In the genomic region with DNA sequence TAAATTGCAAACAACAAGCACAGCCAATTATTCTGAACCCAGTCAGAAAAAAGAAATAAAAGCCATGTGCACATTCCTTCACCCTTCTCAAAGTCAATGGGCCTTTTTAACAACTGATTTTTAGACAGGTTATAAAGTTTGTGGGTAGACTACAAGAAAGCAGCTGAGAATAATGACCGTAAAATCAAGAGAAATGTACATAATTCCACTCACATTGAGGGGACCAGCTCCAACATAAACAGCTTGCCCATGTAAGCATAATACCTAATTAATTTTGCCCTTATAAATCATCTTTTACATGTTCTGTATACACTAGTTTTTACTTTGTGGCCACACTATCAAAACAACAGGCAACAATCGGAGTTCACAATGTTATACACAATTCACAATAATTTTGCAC, we compare ENCODE assay signal across 11 mouse cellular contexts. TPM values are rescaled to one million over a fixed set of nuclear protein-coding genes. Genes with fewer than 3 reads are reported as not detected.
DNase-seq lines count a peak whose midpoint lies in the region; ATAC-seq and TF ChIP-seq lines count a peak whose summit lies in the region.
"Had no signal": no experiment of that assay in that cellular context is flagged by ENCODE, and none has a peak within 500 bp of the region (broad histone marks: within the 10 kb centered on the region; RNA-seq: fewer than 3 reads in every experiment).

No protein-coding gene starts in this region.

- no peak for TF ChIP-seq POLR2A in kidney, adult 2 months (IDR thresholded peaks at IDR 0.05; ENCODE audit: low read depth, low read length)
- TF ChIP-seq POLR2A in cerebellum, adult 2 months (IDR thresholded peaks at IDR 0.05; ENCODE audit: borderline replicate concordance, insufficient read depth, low read length): no peak

- DNase-seq in kidney, postnatal 0 days (ENCODE audit: low spot score): peak; percentile 52
- DNase-seq in kidney, adult 2 months: no peak
- no peak for DNase-seq in embryonic facial prominence, embryonic 14.5 days (ENCODE audit: low spot score)
- no peak for DNase-seq in limb, embryonic 10.5 days (ENCODE audit: low spot score)
- DNase-seq in cerebellum, adult 2 months: no peak
- DNase-seq in kidney, postnatal 36 days: no peak
- DNase-seq in kidney, postnatal 4 days: no peak
- DNase-seq: lung, postnatal 10 days; right cerebral cortex, postnatal 25 days had no signal

- peak overlapping the region; percentile 100 for H3K4me3 ChIP-seq in kidney, postnatal 0 days (replicated peaks; ENCODE audit: low read depth, low read length)
- H3K4me3 ChIP-seq in kidney, adult 2 months (ENCODE audit: insufficient read depth, low read depth, low read length): no peak overlapping the region
- H3K4me3 ChIP-seq in embryonic facial prominence, embryonic 14.5 days (ENCODE audit: low read depth, low read length): peak overlapping the region; percentile 99
- peak overlapping the region; percentile 99 for H3K4me3 ChIP-seq in limb, embryonic 10.5 days
- H3K4me3 ChIP-seq in neural tube, embryonic 12.5 days: no peak overlapping the region
- H3K4me3 ChIP-seq in cerebellum, adult 2 months (replicated peaks; ENCODE audit: insufficient read depth, low read depth, low read length): no peak overlapping the region

- H3K9me3 ChIP-seq in kidney, postnatal 0 days (replicated peaks; ENCODE audit: low read length): no peaks in the 10 kb centered on the region
- H3K9me3 ChIP-seq in embryonic facial prominence, embryonic 14.5 days (ENCODE audit: control insufficient read depth, low read length): no peaks in the 10 kb centered on the region
- H3K9me3 ChIP-seq in limb, embryonic 10.5 days (replicated peaks): no peaks in the 10 kb centered on the region
- H3K9me3 ChIP-seq in neural tube, embryonic 12.5 days: no peaks in the 10 kb centered on the region

- H3K27me3 ChIP-seq in kidney, postnatal 0 days (ENCODE audit: insufficient read depth, low read length): no peaks in the 10 kb centered on the region
- no peaks in the 10 kb centered on the region for H3K27me3 ChIP-seq in kidney, adult 2 months (replicated peaks; ENCODE audit: control insufficient read depth, insufficient read depth, low read length)
- H3K27me3 ChIP-seq in embryonic facial prominence, embryonic 14.5 days (replicated peaks; ENCODE audit: control insufficient read depth, insufficient read depth, low read length): no peaks in the 10 kb centered on the region
- no peaks in the 10 kb centered on the region for H3K27me3 ChIP-seq in limb, embryonic 10.5 days (ENCODE audit: low read depth, poor library complexity, severe bottlenecking)
- no peaks in the 10 kb centered on the region for H3K27me3 ChIP-seq in neural tube, embryonic 12.5 days (replicated peaks)
- H3K27me3 ChIP-seq in cerebellum, adult 2 months (ENCODE audit: control insufficient read depth, insufficient read depth, low read length): no peaks in the 10 kb centered on the region
- H3K27me3 ChIP-seq: Patski had no signal

- TF ChIP-seq CTCF in kidney, postnatal 0 days (IDR thresholded peaks at IDR 0.05; ENCODE audit: low read depth): no peak
- no peak for TF ChIP-seq CTCF in kidney, adult 2 months (conservative IDR thresholded peaks at IDR 0.05; ENCODE audit: insufficient read depth, insufficient read length, low read depth, low read length)
- no peak for TF ChIP-seq CTCF in cerebellum, adult 2 months (IDR thresholded peaks at IDR 0.05; ENCODE audit: borderline replicate concordance, insufficient read depth, low read depth, low read length)

- peak overlapping the region; percentile 68 for H3K4me2 ChIP-seq in kidney, postnatal 0 days (ENCODE audit: low read length)
- peak overlapping the region; percentile 72 for H3K4me2 ChIP-seq in embryonic facial prominence, embryonic 14.5 days (ENCODE audit: low read depth, low read length)
- peak overlapping the region; percentile 82 for H3K4me2 ChIP-seq in neural tube, embryonic 12.5 days (replicated peaks)

- no peak overlapping the region for H3K27ac ChIP-seq in kidney, postnatal 0 days
- H3K27ac ChIP-seq in kidney, adult 2 months (ENCODE audit: insufficient read depth, low read depth, low read length): no peak overlapping the region
- no peak overlapping the region for H3K27ac ChIP-seq in embryonic facial prominence, embryonic 14.5 days (replicated peaks; ENCODE audit: low read depth, low read length)
- peak overlapping the region; percentile 97 for H3K27ac ChIP-seq in limb, embryonic 10.5 days
- H3K27ac ChIP-seq in neural tube, embryonic 12.5 days: no peak overlapping the region
- H3K27ac ChIP-seq in cerebellum, adult 2 months (ENCODE audit: insufficient read depth, low read length): no peak overlapping the region

- peaks cover 22% of the 10 kb centered on the region for H3K36me3 ChIP-seq in kidney, postnatal 0 days (ENCODE audit: insufficient read depth, low read length)
- peaks cover 11% of the 10 kb centered on the region for H3K36me3 ChIP-seq in kidney, adult 2 months (ENCODE audit: control insufficient read depth, insufficient read depth, low read length)
- peaks cover 46% of the 10 kb centered on the region for H3K36me3 ChIP-seq in embryonic facial prominence, embryonic 14.5 days (ENCODE audit: control insufficient read depth, insufficient read depth, low read length)
- peaks cover 47% of the 10 kb centered on the region for H3K36me3 ChIP-seq in limb, embryonic 10.5 days
- peaks cover 26% of the 10 kb centered on the region for H3K36me3 ChIP-seq in neural tube, embryonic 12.5 days

- 41% methylated on average over 2 of the region's 2 CpGs for WGBS in kidney, postnatal 0 days
- 37% methylated on average over 2 of the region's 2 CpGs for WGBS in kidney, adult 2 months
- 68% methylated on average over 2 of the region's 2 CpGs for WGBS in embryonic facial prominence, embryonic 14.5 days
- 60% methylated on average over 2 of the region's 2 CpGs for WGBS in limb, embryonic 10.5 days
- WGBS in neural tube, embryonic 12.5 days: 83% methylated on average over 2 of the region's 2 CpGs
- 83% methylated on average over 2 of the region's 2 CpGs for WGBS in cerebellum, adult 2 months

- H3K4me1 ChIP-seq in kidney, postnatal 0 days (replicated peaks; ENCODE audit: insufficient read depth, low read length): peaks cover 13% of the 10 kb centered on the region; the same call in 1 of the 2 replicates
- H3K4me1 ChIP-seq in kidney, adult 2 months (ENCODE audit: control insufficient read depth, insufficient read depth, low read length): peaks cover 10% of the 10 kb centered on the region
- peaks cover 17% of the 10 kb centered on the region; the same call in 1 of the 2 replicates for H3K4me1 ChIP-seq in embryonic facial prominence, embryonic 14.5 days (ENCODE audit: control insufficient read depth, insufficient read depth, low read length)
- peaks cover 18% of the 10 kb centered on the region for H3K4me1 ChIP-seq in limb, embryonic 10.5 days
- H3K4me1 ChIP-seq in neural tube, embryonic 12.5 days: peaks cover 16% of the 10 kb centered on the region
- H3K4me1 ChIP-seq in cerebellum, adult 2 months (ENCODE audit: control insufficient read depth, insufficient read depth, low read length): peaks cover 2% of the 10 kb centered on the region; the same call in 1 of the 2 replicates

- H3K9ac ChIP-seq in kidney, postnatal 0 days (ENCODE audit: low read depth, low read length): no peak overlapping the region
- H3K9ac ChIP-seq in embryonic facial prominence, embryonic 14.5 days (ENCODE audit: low read depth, low read length): peak overlapping the region; percentile 99
- H3K9ac ChIP-seq in neural tube, embryonic 12.5 days: no peak overlapping the region

- no peak for ATAC-seq in kidney, postnatal 0 days (replicated peaks; ENCODE audit: low FRiP score, low read depth)
- ATAC-seq in embryonic facial prominence, embryonic 14.5 days (ENCODE audit: low read depth): no peak
- no peak for ATAC-seq in neural tube, embryonic 12.5 days (ENCODE audit: low FRiP score, low read depth)
- ATAC-seq: Patski had no signal

RNA-seq across cellular contexts. Expression of gene Sub1, which starts 2.8 kb away (rescaled TPM):
- 797 and 890 TPM in 2 replicates for polyA plus RNA-seq in kidney, postnatal 0 days (2015; fragmentation: Nextera tagmentation; extraction: Ambion mirVana)
- polyA plus RNA-seq in kidney, adult 2 months (2012; rRNA removed): 5.0 and 10.5 TPM in 2 replicates
- 668 and 685 TPM in 2 replicates for polyA plus RNA-seq in embryonic facial prominence, embryonic 14.5 days (2014; fragmentation: Nextera tagmentation; extraction: Ambion mirVana)
- polyA plus RNA-seq in limb, embryonic 10.5 days (2016; fragmentation: Nextera tagmentation; extraction: Ambion mirVana): 970 and 1,039 TPM in 2 replicates
- polyA plus RNA-seq in neural tube, embryonic 12.5 days (2016; fragmentation: Nextera tagmentation; extraction: Ambion mirVana): 680 and 689 TPM in 2 replicates
- 84.5 and 92.6 TPM in 2 replicates for polyA plus RNA-seq in cerebellum, adult 2 months (2012; rRNA removed)

Comparison
In these comparisons a context has a peak if more than half of its experiments do, and no peak if none do; other contexts are left out.
1. H3K4me3 ChIP-seq: peak in kidney, postnatal 0 days (single experiment), embryonic facial prominence, embryonic 14.5 days (single experiment) and limb, embryonic 10.5 days (single experiment); none in kidney, adult 2 months (single experiment), neural tube, embryonic 12.5 days (single experiment) and cerebellum, adult 2 months (single experiment).
2. Peak in every context shown above with its lines, with median percentiles within 50 percentile points of each other: H3K4me2 ChIP-seq.